Comparison of ENCODE assay signal across 9 mouse cellular contexts in genomic region chr3:85571276-85571675, GRCm38 (mm10). TPM values are rescaled to one million over a fixed set of nuclear protein-coding genes. Genes with fewer than 3 reads are reported as not detected.
A peak's percentile ranks its signal among the peaks of the same experiment; 100 is the strongest.
DNase-seq lines count a peak whose midpoint lies in the region; ATAC-seq lines count a peak whose summit lies in the region.
"Had no signal": no experiment of that assay in that cellular context is flagged by ENCODE, and none has a peak within 500 bp of the region (broad histone marks: within the 10 kb centered on the region; RNA-seq: fewer than 3 reads in every experiment).

No protein-coding gene starts in this region.

- H3K4me3 ChIP-seq in limb, embryonic 10.5 days = no peak overlapping the region
- H3K4me3 ChIP-seq: heart, embryonic 15.5 days had no signal

- H3K27ac ChIP-seq in limb, embryonic 10.5 days = no peak overlapping the region
- H3K27ac ChIP-seq: heart, embryonic 15.5 days had no signal

- DNase-seq in cerebellum, adult 11 months = peak; percentile 58
- peak; percentile 26 for DNase-seq in thymus, postnatal 0 days (ENCODE audit: low spot score)
- DNase-seq in thymus, adult 18-20 months = no peak
- peak; percentile 85 for DNase-seq in embryo, embryonic 10.5 days (ENCODE audit: low spot score)
- peak; percentile 35 for DNase-seq in hindlimb bud, embryonic 11.5 days (ENCODE audit: extremely low spot score, low read depth, low spot score)
- peak; percentile 47 for DNase-seq in limb, embryonic 10.5 days (ENCODE audit: low spot score)
- DNase-seq in right cerebral cortex, postnatal 10 days (ENCODE audit: low spot score in 2 of 2) = peak; percentile 72 to 77

- H3K27me3 ChIP-seq in limb, embryonic 10.5 days (ENCODE audit: low read depth, poor library complexity, severe bottlenecking) = no peaks in the 10 kb centered on the region
- H3K27me3 ChIP-seq: heart, embryonic 15.5 days had no signal

- H3K4me1 ChIP-seq in limb, embryonic 10.5 days = 0 out of 2 replicates have a peak, but pooled peaks cover 9% of the 10 kb centered on the region

- H3K36me3 ChIP-seq in limb, embryonic 10.5 days = no peaks in the 10 kb centered on the region
- H3K36me3 ChIP-seq: heart, embryonic 15.5 days had no signal

- ATAC-seq in cerebellum, adult (ENCODE audit: insufficient number of reproducible peaks, low FRiP score, low TSS enrichment) = no peak

- no peaks in the 10 kb centered on the region for H3K9me3 ChIP-seq in limb, embryonic 10.5 days (replicated peaks)
- H3K9me3 ChIP-seq: heart, embryonic 15.5 days had no signal

- 70% methylated on average over 2 of the region's 2 CpGs for WGBS in limb, embryonic 10.5 days

RNA-seq across cellular contexts. Expression of gene Gatb, which starts 2.6 kb away (rescaled TPM):
- 17.9 and 18.2 TPM in 2 replicates for polyA plus RNA-seq in thymus, postnatal 0 days (2015; fragmentation: Nextera tagmentation; extraction: Ambion mirVana)
- 26.5 and 29.5 TPM in 2 replicates for polyA plus RNA-seq in limb, embryonic 10.5 days (2016; fragmentation: Nextera tagmentation; extraction: Ambion mirVana)

Comparison
In these comparisons a context has a peak if more than half of its experiments do, and no peak if none do; other contexts are left out.
1. DNase-seq: peak in cerebellum, adult 11 months (single experiment), thymus, postnatal 0 days (single experiment), embryo, embryonic 10.5 days (single experiment), hindlimb bud, embryonic 11.5 days (single experiment), limb, embryonic 10.5 days (single experiment) and right cerebral cortex, postnatal 10 days (2 of 2); none in thymus, adult 18-20 months (0 of 2).